Mouse (Mus musculus) gastrocnemius, postnatal 14 days (tissue): ENCODE results near the gene Akap12. TPM values are rescaled to one million over a fixed set of nuclear protein-coding genes. Genes with fewer than 3 reads are reported as not detected.

Source experiments
- DNase-seq: peaks from one replicate; pipeline ENCODE4 v3.0.0; 2021; ENCODE audit warnings: mixed read lengths
- intact Hi-C: fragments of 180-260 bp; cut with DNase I; formaldehyde crosslinking; loops from one replicate; pipeline ENCODE4 v1.15.1; 2025; ENCODE audit warnings: low total_unique reads
- total RNA-seq, 2 experiments: library from RNA; stranded (reverse); gene quantifications; 2 replicates each; pipeline ENCODE4 v1.2.3; 2021

Akap12 gene
- total RNA-seq, 2 experiments from 2014 or later: 15.4 to 26.5 TPM

- no peak for DNase-seq
- intact Hi-C loops: no loop called here
Observed at GRCm38 (mm10) chr10:4276081-4276480, 9.9 kb downstream of the Akap12 start.

- intact Hi-C loops: no loop called here
- DNase-seq: peak; percentile 54
Observed at GRCm38 (mm10) chr10:4278041-4278440, 11.9 kb downstream of the Akap12 start.

GRCm38 (mm10) chr10:4282395-4282794 lies 16.2 kb downstream of the Akap12 start:
- intact Hi-C loops: no loop called here
- no peak for DNase-seq

GRCm38 (mm10) chr10:4284781-4285180 lies 18.6 kb downstream of the Akap12 start:
- DNase-seq: no peak
- intact Hi-C loops: no loop called here

- DNase-seq: no peak
- intact Hi-C loops: no loop called here
Observed at GRCm38 (mm10) chr10:4285752-4286151, 19.6 kb downstream of the Akap12 start.

GRCm38 (mm10) chr10:4289171-4289570 lies 23.0 kb downstream of the Akap12 start:
- intact Hi-C loops: no loop called here
- no peak for DNase-seq

GRCm38 (mm10) chr10:4289636-4290035 lies 23.5 kb downstream of the Akap12 start:
- intact Hi-C loops: no loop called here

GRCm38 (mm10) chr10:4290145-4290544 lies 24.0 kb downstream of the Akap12 start:
- DNase-seq: no peak
- intact Hi-C loops: no loop called here

More at GRCm38 (mm10) chr10:4289636-4290035, 23.5 kb downstream of the Akap12 start:
- no peak for DNase-seq

- intact Hi-C loops: no loop called here
- no peak for DNase-seq
Observed at GRCm38 (mm10) chr10:4290561-4290960, 24.4 kb downstream of the Akap12 start.

- intact Hi-C loops: no loop called here
- DNase-seq: no peak
Observed at GRCm38 (mm10) chr10:4293418-4293817, 27.2 kb downstream of the Akap12 start.

GRCm38 (mm10) chr10:4303558-4303957 lies 37.4 kb downstream of the Akap12 start:
- DNase-seq: no peak
- intact Hi-C loops: no loop called here

GRCm38 (mm10) chr10:4323885-4324284 lies 57.7 kb downstream of the Akap12 start:
- no peak for DNase-seq
- intact Hi-C loops: no loop called here

GRCm38 (mm10) chr10:4325562-4325961 lies 59.4 kb downstream of the Akap12 start:
- no peak for DNase-seq
- intact Hi-C loops: no loop called here

GRCm38 (mm10) chr10:4327716-4328115 lies 61.5 kb downstream of the Akap12 start:
- no peak for DNase-seq
- intact Hi-C loops: no loop called here

GRCm38 (mm10) chr10:4332228-4332979 lies 66.2 kb downstream of the Akap12 start:
- no peak for DNase-seq

GRCm38 (mm10) chr10:4333319-4333718 lies 67.1 kb downstream of the Akap12 start:
- peak; percentile 62 for DNase-seq
- intact Hi-C loops: loop anchor here (10.0 kb wide), 1 partner anchor 249 kb away; no protein-coding TSS in a partner anchor

More at GRCm38 (mm10) chr10:4332228-4332979, 66.2 kb downstream of the Akap12 start:
- intact Hi-C loops: loop anchor here (10.0 kb wide), 1 partner anchor 248 kb away; no protein-coding TSS in a partner anchor

- peak; percentile 87 for DNase-seq
- intact Hi-C loops: loop anchor here (10.0 kb wide), 1 partner anchor 249 kb away; no protein-coding TSS in a partner anchor
Observed at GRCm38 (mm10) chr10:4334039-4334683, 68.0 kb downstream of the Akap12 start.

GRCm38 (mm10) chr10:4338863-4339461 lies 72.8 kb downstream of the Akap12 start:
- intact Hi-C loops: loop anchor here (10.0 kb wide), 1 partner anchor 254 kb away; no protein-coding TSS in a partner anchor
- peak; percentile 42 for DNase-seq

GRCm38 (mm10) chr10:4341430-4341829 lies 75.2 kb downstream of the Akap12 start:
- peak; percentile 57 for DNase-seq
- intact Hi-C loops: loop anchor here (5.0 kb wide), 1 partner anchor 304 kb away; no protein-coding TSS in a partner anchor

- peak; percentile 94 for DNase-seq
- intact Hi-C loops: loop anchor here (5.0 kb wide), 1 partner anchor 349 kb away; no protein-coding TSS in a partner anchor
Observed at GRCm38 (mm10) chr10:4346489-4347135, 80.4 kb downstream of the Akap12 start.
